ENCODE assay signal across 17 mouse cellular contexts in genomic region chr10:62851578-62851977, GRCm38 (mm10). TPM values are rescaled to one million over a fixed set of nuclear protein-coding genes. Genes with fewer than 3 reads are reported as not detected.
DNase-seq lines count a peak whose midpoint lies in the region; ATAC-seq and TF ChIP-seq lines count a peak whose summit lies in the region.
"Had no signal": no experiment of that assay in that cellular context is flagged by ENCODE, and none has a peak within 500 bp of the region (broad histone marks: within the 10 kb centered on the region; RNA-seq: fewer than 3 reads in every experiment).

No protein-coding gene starts in this region.

- DNase-seq in heart, embryonic 10.5 days (ENCODE audit: low spot score), result no peak
- DNase-seq in 3T3-L1 (ENCODE audit: low read depth, low spot score), result peak; percentile 79
- DNase-seq in fat pad, adult 2 months (ENCODE audit: extremely low read depth, low read depth, low spot score), result peak; percentile 26
- DNase-seq in lung, postnatal 25 days (ENCODE audit: low spot score), result no peak
- DNase-seq: adrenal gland, postnatal 10 days; B cell, adult 2 months; cerebellum, adult 11-12 months; kidney, adult 9 months; left cerebral cortex, postnatal 4 days; lung, adult 2 months; midbrain, embryonic 14.5 days had no signal

- ATAC-seq in heart, embryonic 12.5 days (ENCODE audit: insufficient number of reproducible peaks, low FRiP score), result no peak
- no peak for ATAC-seq in kidney, embryonic 15.5 days (replicated peaks; ENCODE audit: low FRiP score)
- ATAC-seq: forebrain, embryonic 13.5 days had no signal

- no peak overlapping the region for H3K4me2 ChIP-seq in heart, embryonic 12.5 days
- H3K4me2 ChIP-seq in kidney, embryonic 15.5 days, result no peak overlapping the region
- H3K4me2 ChIP-seq: forebrain, embryonic 13.5 days had no signal

- no peak overlapping the region for H3K9ac ChIP-seq in heart, embryonic 12.5 days
- peak overlapping the region; percentile 33; the same call in 1 of the 2 replicates for H3K9ac ChIP-seq in ES-Bruce4 (ENCODE audit: low read depth, poor library complexity, severe bottlenecking)
- no peak overlapping the region for H3K9ac ChIP-seq in kidney, embryonic 15.5 days
- H3K9ac ChIP-seq: forebrain, embryonic 13.5 days had no signal

- H3K27me3 ChIP-seq in heart, embryonic 10.5 days (ENCODE audit: insufficient read depth, poor library complexity, severe bottlenecking), result no peaks in the 10 kb centered on the region
- no peaks in the 10 kb centered on the region for H3K27me3 ChIP-seq in heart, embryonic 12.5 days (replicated peaks)
- no peaks in the 10 kb centered on the region for H3K27me3 ChIP-seq in ES-Bruce4 (ENCODE audit: control insufficient read depth, insufficient read depth, low read length, poor library complexity, severe bottlenecking)
- no peaks in the 10 kb centered on the region for H3K27me3 ChIP-seq in kidney, embryonic 15.5 days
- H3K27me3 ChIP-seq: forebrain, embryonic 13.5 days had no signal

- H3K9me3 ChIP-seq in heart, embryonic 10.5 days, result no peaks in the 10 kb centered on the region
- no peaks in the 10 kb centered on the region for H3K9me3 ChIP-seq in heart, embryonic 12.5 days (replicated peaks)
- no peaks in the 10 kb centered on the region for H3K9me3 ChIP-seq in ES-Bruce4 (replicated peaks; ENCODE audit: control insufficient read depth, insufficient read depth, low read length, poor library complexity, severe bottlenecking)
- H3K9me3 ChIP-seq in kidney, embryonic 15.5 days (replicated peaks), result no peaks in the 10 kb centered on the region
- H3K9me3 ChIP-seq: forebrain, embryonic 13.5 days had no signal

- H3K36me3 ChIP-seq in heart, embryonic 10.5 days, result no peaks in the 10 kb centered on the region
- H3K36me3 ChIP-seq in heart, embryonic 12.5 days, result no peaks in the 10 kb centered on the region
- peaks cover 25% of the 10 kb centered on the region for H3K36me3 ChIP-seq in ES-Bruce4 (ENCODE audit: control insufficient read depth, insufficient read depth, low read length, poor library complexity, severe bottlenecking)
- H3K36me3 ChIP-seq in kidney, embryonic 15.5 days, result no peaks in the 10 kb centered on the region

- TF ChIP-seq EP300 in ES-Bruce4 (IDR thresholded peaks at IDR 0.05; ENCODE audit: insufficient read depth, low read depth, low read length), result no peak

- TF ChIP-seq CTCF in ES-Bruce4 (IDR thresholded peaks at IDR 0.05; ENCODE audit: low read depth, low read length), result no peak

- 79% methylated on average over 7 of the region's 7 CpGs for WGBS in heart, embryonic 10.5 days
- WGBS in heart, embryonic 12.5 days, result 77% methylated on average over 7 of the region's 7 CpGs
- 86% methylated on average over 7 of the region's 7 CpGs for WGBS in kidney, embryonic 15.5 days

- H3K27ac ChIP-seq in heart, embryonic 10.5 days, result 0 out of 2 replicates have a peak overlapping the region, but pooled peaks have one; percentile 16
- no peak overlapping the region for H3K27ac ChIP-seq in heart, embryonic 12.5 days (ENCODE audit: poor library complexity, severe bottlenecking)
- peak overlapping the region; percentile 89 for H3K27ac ChIP-seq in ES-Bruce4 (ENCODE audit: insufficient read depth, low read length)
- H3K27ac ChIP-seq in kidney, embryonic 15.5 days, result no peak overlapping the region
- H3K27ac ChIP-seq: forebrain, embryonic 13.5 days; macrophage; stomach, postnatal 0 days had no signal

- no peak overlapping the region for H3K4me3 ChIP-seq in heart, embryonic 10.5 days
- no peak overlapping the region for H3K4me3 ChIP-seq in heart, embryonic 12.5 days
- no peak overlapping the region for H3K4me3 ChIP-seq in ES-Bruce4 (ENCODE audit: low read depth, low read length)
- H3K4me3 ChIP-seq in kidney, embryonic 15.5 days (replicated peaks), result no peak overlapping the region
- H3K4me3 ChIP-seq: forebrain, embryonic 13.5 days had no signal

- TF ChIP-seq POLR2A in ES-Bruce4 (IDR thresholded peaks at IDR 0.05; ENCODE audit: insufficient read depth, low read length), result no peak

- H3K4me1 ChIP-seq in heart, embryonic 10.5 days, result peaks cover 25% of the 10 kb centered on the region
- H3K4me1 ChIP-seq in heart, embryonic 12.5 days (replicated peaks), result peaks cover 39% of the 10 kb centered on the region
- peaks cover 4% of the 10 kb centered on the region for H3K4me1 ChIP-seq in ES-Bruce4 (ENCODE audit: control insufficient read depth, insufficient read depth, low read length)
- peaks cover 8% of the 10 kb centered on the region; the same call in 1 of the 2 replicates for H3K4me1 ChIP-seq in kidney, embryonic 15.5 days

RNA-seq across cellular contexts. Expression of gene Tet1, which starts 57.2 kb away (rescaled TPM):
- polyA plus RNA-seq in heart, embryonic 10.5 days (2016; fragmentation: Nextera tagmentation; extraction: Ambion mirVana), result 25.6 and 30.3 TPM in 2 replicates
- polyA plus RNA-seq in heart, embryonic 12.5 days (2016; fragmentation: Nextera tagmentation; extraction: Ambion mirVana), result 28.7 and 35.4 TPM in 2 replicates
- polyA plus RNA-seq in ES-Bruce4 (2011; ENCODE audit: insufficient read depth, insufficient read length, low read depth, missing spikeins), result 231 and 239 TPM in 2 replicates
- polyA plus RNA-seq in kidney, embryonic 15.5 days (2015; fragmentation: Nextera tagmentation; extraction: Ambion mirVana), result 28.5 and 32.9 TPM in 2 replicates

RNA-seq across cellular contexts. Expression of gene Ccar1, which starts 59.5 kb away (rescaled TPM):
- 106 and 127 TPM in 2 replicates for polyA plus RNA-seq in heart, embryonic 10.5 days (2016; fragmentation: Nextera tagmentation; extraction: Ambion mirVana)
- 89.7 and 93.6 TPM in 2 replicates for polyA plus RNA-seq in heart, embryonic 12.5 days (2016; fragmentation: Nextera tagmentation; extraction: Ambion mirVana)
- 116 and 123 TPM in 2 replicates for polyA plus RNA-seq in ES-Bruce4 (2011; ENCODE audit: insufficient read depth, insufficient read length, low read depth, missing spikeins)
- polyA plus RNA-seq in kidney, embryonic 15.5 days (2015; fragmentation: Nextera tagmentation; extraction: Ambion mirVana), result 144 and 153 TPM in 2 replicates

Comparison
In these comparisons a context has a peak if more than half of its experiments do, and no peak if none do; other contexts are left out.
1. H3K27ac ChIP-seq: peak in heart, embryonic 10.5 days (single experiment) and ES-Bruce4 (single experiment); none in heart, embryonic 12.5 days (single experiment) and kidney, embryonic 15.5 days (single experiment).
2. DNase-seq: peak in 3T3-L1 (single experiment) and fat pad, adult 2 months (single experiment); none in heart, embryonic 10.5 days (single experiment) and lung, postnatal 25 days (single experiment).